Mouse (Mus musculus): Measurements from ENCODE around the gene 2410004P03Rik. TPM values are rescaled to one million over a fixed set of nuclear protein-coding genes. Genes with fewer than 3 reads are reported as not detected.
"Not testable (repeated sequence)": the region's sequence is repeated elsewhere in the genome, so short reads cannot be mapped to it uniquely, and the experiment has no call there.

Gene 2410004P03Rik
- polyA plus RNA-seq, 1 experiment: 0.05 TPM

- no peak overlapping the region for H3K4me3 ChIP-seq (ENCODE audit: low read depth, low read length)
- H3K4me1 ChIP-seq (ENCODE audit: control insufficient read depth, insufficient read depth, insufficient read length, low read length): no peaks in the 10 kb centered on the region
- TF ChIP-seq POLR2A (IDR thresholded peaks at IDR 0.05; ENCODE audit: low read depth, low read length): no peak
- no peak for TF ChIP-seq CTCF (IDR thresholded peaks at IDR 0.05; ENCODE audit: extremely low read depth, insufficient read length, insufficient replicate concordance, low read depth, low read length)
- H3K36me3 ChIP-seq (ENCODE audit: control insufficient read depth, insufficient read depth, low read length): no peaks in the 10 kb centered on the region
- 92% methylated on average over 4 of the region's 4 CpGs for WGBS
- no peak overlapping the region for H3K27ac ChIP-seq (ENCODE audit: insufficient read depth, low read depth, low read length)
- H3K27me3 ChIP-seq (ENCODE audit: control insufficient read depth, insufficient read depth, low read length): no peaks in the 10 kb centered on the region
These were observed 10.6 kb upstream of the 2410004P03Rik start for GRCm38 (mm10) chr12:17022145-17022544.

- H3K4me1 ChIP-seq (ENCODE audit: control insufficient read depth, insufficient read depth, insufficient read length, low read length); H3K36me3 ChIP-seq (ENCODE audit: control insufficient read depth, insufficient read depth, low read length); H3K4me3 ChIP-seq (ENCODE audit: low read depth, low read length); H3K27ac ChIP-seq (ENCODE audit: insufficient read depth, low read depth, low read length); H3K27me3 ChIP-seq (ENCODE audit: control insufficient read depth, insufficient read depth, low read length): not testable (repeated sequence)
- WGBS: 69% methylated on average over 4 of the region's 4 CpGs
These were observed 9.6 kb upstream of the 2410004P03Rik start for GRCm38 (mm10) chr12:17021125-17021524.

GRCm38 (mm10) chr12:17018468-17018867, 6.9 kb upstream of the 2410004P03Rik start:
- Histone ChIP-seq H3K36me3 (ENCODE audit: control insufficient read depth, insufficient read depth, low read length) (no peaks in the 10 kb centered on the region), H3K4me1 (ENCODE audit: control insufficient read depth, insufficient read depth, insufficient read length, low read length) (no peaks in the 10 kb centered on the region), H3K27me3 (ENCODE audit: control insufficient read depth, insufficient read depth, low read length) (no peaks in the 10 kb centered on the region), H3K4me3 (ENCODE audit: low read depth, low read length) (no peak overlapping the region), H3K27ac (ENCODE audit: insufficient read depth, low read depth, low read length) (no peak overlapping the region)
- TF ChIP-seq POLR2A (IDR thresholded peaks at IDR 0.05; ENCODE audit: low read depth, low read length): no peak
- TF ChIP-seq CTCF (IDR thresholded peaks at IDR 0.05; ENCODE audit: extremely low read depth, insufficient read length, insufficient replicate concordance, low read depth, low read length): peak; percentile 37; the same call in 1 of the 2 replicates
- WGBS: 31% methylated on average over 4 of the region's 4 CpGs

- Histone ChIP-seq H3K4me3 (ENCODE audit: low read depth, low read length) (no peak overlapping the region), H3K4me1 (ENCODE audit: control insufficient read depth, insufficient read depth, insufficient read length, low read length) (peaks cover 7% of the 10 kb centered on the region), H3K36me3 (ENCODE audit: control insufficient read depth, insufficient read depth, low read length) (no peaks in the 10 kb centered on the region), H3K27me3 (ENCODE audit: control insufficient read depth, insufficient read depth, low read length) (no peaks in the 10 kb centered on the region), H3K27ac (ENCODE audit: insufficient read depth, low read depth, low read length) (no peak overlapping the region)
- WGBS: 73% methylated on average over 2 of the region's 2 CpGs
- no peak for TF ChIP-seq POLR2A (IDR thresholded peaks at IDR 0.05; ENCODE audit: low read depth, low read length)
- TF ChIP-seq CTCF (IDR thresholded peaks at IDR 0.05; ENCODE audit: extremely low read depth, insufficient read length, insufficient replicate concordance, low read depth, low read length): no peak
These were observed 4.2 kb upstream of the 2410004P03Rik start for GRCm38 (mm10) chr12:17015711-17016110.

GRCm38 (mm10) chr12:17012067-17012899, 756 bp upstream of the 2410004P03Rik start:
- 74% methylated on average over 2 of the region's 2 CpGs for WGBS
- TF ChIP-seq POLR2A (IDR thresholded peaks at IDR 0.05; ENCODE audit: low read depth, low read length) (no peak), CTCF (IDR thresholded peaks at IDR 0.05; ENCODE audit: extremely low read depth, insufficient read length, insufficient replicate concordance, low read depth, low read length) (no peak)
- H3K36me3 ChIP-seq (ENCODE audit: control insufficient read depth, insufficient read depth, low read length): no peaks in the 10 kb centered on the region
- H3K4me1 ChIP-seq (ENCODE audit: control insufficient read depth, insufficient read depth, insufficient read length, low read length): peaks cover 7% of the 10 kb centered on the region
- H3K27me3 ChIP-seq (ENCODE audit: control insufficient read depth, insufficient read depth, low read length): no peaks in the 10 kb centered on the region
- no peak overlapping the region for H3K27ac ChIP-seq (ENCODE audit: insufficient read depth, low read depth, low read length)
- H3K4me3 ChIP-seq (ENCODE audit: low read depth, low read length): no peak overlapping the region

- Histone ChIP-seq H3K27ac (ENCODE audit: insufficient read depth, low read depth, low read length) (no peak overlapping the region), H3K36me3 (ENCODE audit: control insufficient read depth, insufficient read depth, low read length) (no peaks in the 10 kb centered on the region), H3K4me1 (ENCODE audit: control insufficient read depth, insufficient read depth, insufficient read length, low read length) (peaks cover 7% of the 10 kb centered on the region), H3K27me3 (ENCODE audit: control insufficient read depth, insufficient read depth, low read length) (no peaks in the 10 kb centered on the region), H3K4me3 (ENCODE audit: low read depth, low read length) (no peak overlapping the region)
- 95% methylated on average over 6 of the region's 6 CpGs for WGBS
- TF ChIP-seq POLR2A (IDR thresholded peaks at IDR 0.05; ENCODE audit: low read depth, low read length): no peak
- no peak for TF ChIP-seq CTCF (IDR thresholded peaks at IDR 0.05; ENCODE audit: extremely low read depth, insufficient read length, insufficient replicate concordance, low read depth, low read length)
These were observed 2.1 kb downstream of the 2410004P03Rik start for GRCm38 (mm10) chr12:17009466-17009865.

GRCm38 (mm10) chr12:17001211-17001610, 10.3 kb downstream of the 2410004P03Rik start:
- Histone ChIP-seq H3K4me3 (ENCODE audit: low read depth, low read length) (no peak overlapping the region), H3K27me3 (ENCODE audit: control insufficient read depth, insufficient read depth, low read length) (no peaks in the 10 kb centered on the region), H3K27ac (ENCODE audit: insufficient read depth, low read depth, low read length) (no peak overlapping the region), H3K4me1 (ENCODE audit: control insufficient read depth, insufficient read depth, insufficient read length, low read length) (peaks cover 15% of the 10 kb centered on the region), H3K36me3 (ENCODE audit: control insufficient read depth, insufficient read depth, low read length) (no peaks in the 10 kb centered on the region)
- no peak for TF ChIP-seq CTCF (IDR thresholded peaks at IDR 0.05; ENCODE audit: extremely low read depth, insufficient read length, insufficient replicate concordance, low read depth, low read length)
- TF ChIP-seq POLR2A (IDR thresholded peaks at IDR 0.05; ENCODE audit: low read depth, low read length): no peak
- WGBS: 69% methylated on average over 4 of the region's 4 CpGs
